Mouse (Mus musculus) cerebellum, postnatal 25 days (tissue): ENCODE data around the gene Dnajb7.

Source experiments
- DNase-seq, 2 experiments: peaks; one replicate each; pipeline ENCODE4 v3.0.0; 2021; ENCODE audit warnings: mixed read lengths in 2 of 2

Gene Dnajb7

DNA sequence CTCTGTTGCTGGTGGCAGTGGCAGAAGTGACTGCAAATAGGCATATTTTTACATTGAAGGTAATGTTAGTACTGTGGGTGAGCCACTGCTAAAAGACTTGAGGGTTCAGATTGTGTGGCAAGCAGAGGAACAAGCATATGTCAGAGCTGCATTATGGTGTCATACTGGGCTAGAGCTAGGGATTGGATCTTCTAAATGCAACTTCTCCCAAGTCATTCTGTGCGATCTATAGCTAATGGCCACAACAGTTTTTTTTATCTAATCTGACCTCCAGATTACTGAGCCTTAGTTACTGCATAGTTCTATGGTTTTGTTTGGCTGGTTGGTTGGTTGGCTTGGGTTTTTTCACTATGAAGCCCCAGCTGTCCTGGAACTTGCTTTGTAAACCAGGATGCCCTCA is at the start of gene Dnajb7:
Gene Dnajb7, minus strand, starts transcription at position 101 of the 400 bp plus-strand sequence.
- no peak for DNase-seq

DNA sequence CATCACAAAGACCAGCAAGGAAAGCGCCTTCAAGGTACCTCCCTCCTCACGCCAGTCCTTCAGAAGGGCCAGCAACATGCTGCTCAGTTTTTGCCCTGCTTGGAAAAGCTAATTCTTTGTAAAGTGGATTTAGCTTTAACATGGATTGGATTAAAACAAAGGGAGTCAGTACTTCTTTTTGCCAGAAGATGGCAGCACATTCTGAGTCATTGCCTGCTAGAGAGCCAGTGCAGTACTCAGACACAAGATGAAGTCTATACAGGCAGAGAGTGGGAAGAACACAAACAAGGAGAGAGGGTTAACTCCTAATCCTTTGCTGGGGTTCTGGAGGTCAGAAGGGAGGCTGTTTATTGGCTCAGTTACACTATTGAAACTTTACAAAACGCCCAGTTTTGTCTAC is 40.4 kb upstream of the Dnajb7 start:
- peak; percentile 34 to 71 for DNase-seq

DNA sequence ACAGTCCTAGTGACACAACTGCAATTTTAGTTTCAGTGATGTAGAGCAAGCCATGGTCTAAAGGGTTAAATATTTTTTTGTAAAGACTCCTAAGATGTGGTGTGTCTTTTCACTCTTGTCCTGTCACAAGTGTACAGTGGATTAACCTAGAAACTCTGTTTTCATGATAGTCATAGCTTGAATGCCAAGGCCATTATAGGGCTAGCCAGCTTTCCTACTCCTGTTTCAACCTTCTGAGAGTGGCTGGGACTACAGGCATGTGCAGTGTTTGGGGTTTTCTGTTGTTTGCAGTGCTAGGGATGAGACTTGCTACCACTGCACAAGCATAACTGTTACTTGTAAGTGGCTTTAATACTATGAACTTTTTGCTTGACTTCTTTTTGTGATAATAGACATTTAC is 31.1 kb upstream of the Dnajb7 start:
- no peak for DNase-seq

DNA sequence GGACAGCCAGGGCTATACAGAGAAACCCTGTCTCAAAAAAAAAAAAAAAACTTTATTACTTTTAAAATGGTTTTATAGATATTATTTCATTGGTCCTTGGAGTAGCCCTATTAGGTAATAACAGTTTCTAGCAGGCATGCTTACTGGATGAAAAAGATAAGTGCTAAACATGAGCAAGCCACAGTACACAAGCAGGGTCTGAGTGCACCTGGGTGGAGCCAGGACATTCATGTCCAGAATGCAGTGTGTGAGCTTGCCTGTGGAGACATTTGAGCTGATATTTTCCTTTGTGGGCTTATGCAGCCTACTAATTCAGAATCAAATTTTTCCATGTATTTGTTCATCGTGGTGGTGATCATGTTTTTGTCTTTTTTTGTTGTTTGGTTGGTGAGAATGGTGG is 30.2 kb upstream of the Dnajb7 start:
- DNase-seq: no peak

DNA sequence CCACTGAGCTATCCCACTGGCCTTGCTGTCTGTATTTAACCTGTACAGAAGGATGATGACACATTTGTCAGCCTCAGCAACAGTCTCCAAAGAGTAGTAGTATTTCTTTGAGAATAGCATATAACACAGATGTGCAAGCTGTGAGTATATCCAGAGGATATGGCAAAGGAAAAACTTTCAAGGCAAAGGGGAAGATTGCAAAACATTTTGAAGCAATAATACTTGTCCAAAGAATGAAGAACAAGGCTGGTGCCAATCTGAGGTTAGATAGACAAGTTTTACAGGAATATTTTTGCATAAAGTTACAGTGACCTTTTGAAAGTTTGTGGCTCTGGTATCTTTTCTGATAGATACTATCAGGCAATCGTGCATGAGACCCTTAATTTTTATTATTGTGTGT is 23.1 kb upstream of the Dnajb7 start:
- DNase-seq: no peak

DNA sequence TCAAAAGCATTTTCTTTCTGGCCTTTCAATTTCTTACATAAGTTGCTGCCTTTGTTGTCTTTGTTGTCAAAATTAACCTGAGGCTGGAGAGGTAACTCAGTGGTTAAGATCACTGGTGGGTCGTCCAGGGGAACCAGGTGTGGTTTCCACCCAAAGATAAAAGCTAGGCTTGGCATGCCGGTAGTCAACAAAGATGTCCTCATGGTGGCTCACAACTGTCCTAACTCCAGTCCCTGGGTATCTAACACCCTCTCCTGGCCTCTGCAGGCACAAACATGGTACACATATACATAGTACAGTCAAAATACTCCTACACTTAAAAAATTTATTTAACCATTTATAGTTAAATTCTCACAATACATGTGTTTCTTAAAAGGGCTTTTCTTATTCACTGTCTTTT is 19.8 kb upstream of the Dnajb7 start:
- DNase-seq: no peak

DNA sequence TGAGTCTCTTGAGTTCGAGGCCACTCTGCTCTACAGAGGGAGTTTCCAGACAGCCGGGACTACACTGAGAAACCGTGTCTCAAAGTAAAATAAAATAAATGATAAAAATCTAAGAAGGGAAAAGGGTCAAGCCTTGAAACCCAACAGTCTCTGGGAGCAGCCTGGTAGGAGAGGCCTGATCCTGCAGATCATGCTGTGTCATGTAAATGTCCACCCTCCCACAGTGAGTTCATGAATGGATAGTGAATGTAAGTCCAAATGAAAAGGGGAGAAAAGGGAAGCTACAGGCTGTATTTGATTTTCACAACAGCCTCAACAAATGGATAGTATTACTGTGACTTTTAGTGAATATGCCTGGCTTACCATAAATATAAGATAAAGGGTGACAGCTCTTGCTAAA is 17.2 kb upstream of the Dnajb7 start:
- no peak for DNase-seq

DNA sequence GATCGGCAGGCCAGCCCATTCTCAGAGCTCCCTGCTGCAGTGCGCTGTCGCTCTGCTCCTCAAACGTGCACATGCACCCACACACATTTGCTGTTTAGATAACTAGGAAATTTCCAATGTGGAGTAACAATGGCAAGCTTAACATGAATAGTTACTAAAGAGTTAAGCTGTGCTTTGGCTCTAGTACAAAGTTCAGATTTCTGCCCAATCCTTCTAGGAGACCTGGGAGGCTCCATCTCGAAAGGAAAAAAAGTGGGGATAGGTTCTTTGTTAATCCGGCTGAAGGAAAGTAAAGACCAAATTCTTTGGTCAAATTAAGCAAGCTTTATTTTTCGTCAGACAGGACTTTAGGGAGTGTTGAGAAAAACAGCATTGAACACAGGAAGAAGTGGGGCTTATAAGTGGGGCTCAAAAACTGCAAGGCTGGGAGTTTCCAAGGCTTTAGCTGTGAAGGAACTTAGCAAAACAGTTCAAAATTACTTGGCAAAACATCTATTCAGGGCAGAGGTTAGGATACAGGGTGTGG is 14.1 kb upstream of the Dnajb7 start:
- DNase-seq: no peak

DNA sequence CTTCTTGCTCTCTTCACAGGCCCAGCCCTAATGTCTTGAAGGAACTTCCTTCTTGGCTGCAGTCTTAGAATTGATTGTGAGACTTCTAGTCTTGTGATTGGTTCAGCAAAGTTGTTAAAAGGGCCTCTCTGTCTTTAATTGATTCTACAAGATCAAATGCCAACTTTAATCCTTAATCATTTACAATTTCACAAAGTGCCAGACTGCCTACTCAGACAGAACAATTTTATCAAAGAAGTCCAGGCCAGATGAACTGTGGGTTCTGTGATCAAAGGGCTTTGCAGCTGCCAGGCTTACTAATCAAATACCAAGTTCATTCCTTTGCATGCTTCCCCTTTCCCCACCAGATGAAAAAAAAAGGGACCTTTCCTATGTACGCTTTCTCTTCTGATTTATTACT is 13.4 kb upstream of the Dnajb7 start:
- DNase-seq: no peak

DNA sequence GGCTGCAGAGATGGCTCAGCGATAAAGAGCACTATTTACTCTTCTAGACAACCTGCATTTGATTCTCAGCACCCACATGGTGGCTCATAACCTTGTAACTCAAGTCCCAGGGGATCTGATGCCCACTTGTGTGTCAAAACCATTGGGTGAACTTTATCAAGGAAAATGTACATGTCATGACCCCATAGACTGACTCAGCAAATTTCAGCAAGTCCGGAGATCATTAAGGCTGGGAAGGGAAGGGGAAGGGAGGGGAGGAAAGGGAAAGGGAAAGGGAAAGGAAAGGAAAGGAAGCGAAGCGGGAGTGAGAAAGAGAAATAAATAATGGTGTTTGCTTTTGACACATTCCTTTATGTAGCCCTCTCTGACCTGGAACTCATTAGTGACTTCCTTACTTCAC is 10.0 kb upstream of the Dnajb7 start:
- no peak for DNase-seq

DNA sequence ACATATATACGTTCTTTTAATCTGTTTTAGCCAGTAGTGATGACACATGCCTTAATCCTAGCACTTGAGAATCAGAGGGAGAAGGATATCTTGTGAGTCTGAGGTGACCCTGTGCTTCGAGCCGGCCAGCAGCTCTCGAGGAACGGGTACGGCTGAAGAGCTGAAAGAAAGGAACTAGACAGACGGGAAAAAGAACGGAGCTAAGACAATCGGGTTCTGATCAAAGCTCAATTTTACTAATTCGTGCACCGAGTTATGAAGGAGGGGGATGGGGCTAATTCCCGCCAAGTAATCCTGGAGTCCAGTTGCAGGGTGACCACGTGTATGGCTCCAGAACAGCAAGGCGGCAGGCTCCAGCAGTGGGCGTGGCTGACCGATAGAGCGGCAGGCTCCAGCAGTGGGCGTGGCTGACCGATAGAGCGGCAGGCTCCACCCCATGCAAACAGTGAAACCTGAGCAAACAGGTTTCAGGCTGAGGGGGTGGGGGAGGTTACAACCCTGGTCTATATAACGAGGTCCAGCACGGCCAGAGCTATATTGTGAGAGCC is 8.7 kb upstream of the Dnajb7 start:
- DNase-seq: peak in 1 of 2 experiments; percentile 10

DNA sequence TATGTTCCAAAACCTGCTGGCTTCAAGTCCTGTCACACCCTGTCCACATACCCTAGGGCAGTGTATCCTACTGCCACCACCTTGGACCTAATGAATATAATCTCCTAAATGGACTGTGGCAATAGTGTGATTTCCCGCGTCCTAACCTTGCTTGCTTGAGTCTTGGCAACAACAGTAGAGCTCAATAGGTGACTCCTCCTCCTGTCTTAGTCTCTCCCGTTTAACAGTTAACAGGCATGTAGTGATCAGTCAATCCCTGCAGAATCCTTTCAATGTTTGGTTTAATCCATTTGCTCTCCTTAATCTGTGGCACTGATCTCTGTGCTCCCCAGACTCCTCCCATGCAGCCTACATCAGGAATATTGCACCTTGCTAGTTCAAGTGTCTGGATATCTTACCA is 3.1 kb downstream of the Dnajb7 start:
- DNase-seq: no peak

DNA sequence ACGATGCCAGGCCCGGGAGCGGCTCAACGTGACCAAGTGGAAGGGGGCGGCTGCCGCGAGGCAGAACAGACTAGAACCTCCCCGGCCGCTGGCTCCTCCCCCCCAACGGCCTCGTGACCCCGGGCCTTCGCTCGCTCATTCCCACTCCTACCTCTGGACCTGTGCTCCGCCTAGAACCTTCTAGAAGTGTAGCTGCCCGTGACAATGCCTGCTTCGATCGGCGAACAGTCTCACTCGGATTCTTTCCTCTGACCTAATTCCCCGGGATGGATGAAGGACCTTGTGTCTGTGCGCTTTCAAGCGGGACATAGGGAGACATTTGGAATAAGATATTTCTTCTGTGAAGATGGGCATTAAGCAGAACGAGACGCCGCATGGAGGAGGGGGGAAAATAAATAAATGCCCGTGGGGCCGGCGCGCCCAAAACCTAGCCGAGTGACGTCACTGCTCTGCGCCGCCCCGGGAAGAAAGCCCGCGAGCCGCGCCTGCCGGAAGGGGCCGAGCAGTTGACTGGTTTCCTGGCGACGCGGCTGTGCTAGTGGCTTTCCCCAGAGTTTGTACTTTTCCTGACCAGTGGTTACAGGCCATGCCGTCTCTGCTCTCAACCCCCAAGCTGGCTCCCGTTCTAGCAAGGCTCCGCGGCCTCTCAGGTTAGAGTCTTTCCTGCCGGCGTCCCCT is 8.3 kb downstream of the Dnajb7 start, which contains the start of the genes St13 and Xpnpep3:
Gene St13, minus strand, starts transcription at position 440 of the 678 bp plus-strand sequence.
Gene Xpnpep3, plus strand, starts transcription at position 501 of the 678 bp plus-strand sequence.
- peak; percentile 99 for DNase-seq

DNA sequence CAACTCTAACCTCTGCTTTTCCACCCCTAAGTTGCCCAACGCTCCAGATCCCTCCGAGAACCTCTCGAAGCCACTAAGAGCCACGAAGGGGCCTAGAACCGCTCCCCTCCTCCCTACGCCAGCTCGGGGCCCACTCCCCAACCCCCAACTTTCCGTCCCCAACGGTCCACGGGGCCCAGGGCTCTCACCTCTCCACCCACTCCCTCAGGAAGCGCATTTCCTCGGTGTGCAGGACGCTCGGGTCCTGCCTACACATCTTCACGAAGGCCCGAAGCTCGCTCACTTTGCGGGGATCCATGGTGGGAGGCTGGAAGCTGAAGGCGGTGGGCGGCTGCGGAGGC is 8.8 kb downstream of the Dnajb7 start:
- DNase-seq: no peak

DNA sequence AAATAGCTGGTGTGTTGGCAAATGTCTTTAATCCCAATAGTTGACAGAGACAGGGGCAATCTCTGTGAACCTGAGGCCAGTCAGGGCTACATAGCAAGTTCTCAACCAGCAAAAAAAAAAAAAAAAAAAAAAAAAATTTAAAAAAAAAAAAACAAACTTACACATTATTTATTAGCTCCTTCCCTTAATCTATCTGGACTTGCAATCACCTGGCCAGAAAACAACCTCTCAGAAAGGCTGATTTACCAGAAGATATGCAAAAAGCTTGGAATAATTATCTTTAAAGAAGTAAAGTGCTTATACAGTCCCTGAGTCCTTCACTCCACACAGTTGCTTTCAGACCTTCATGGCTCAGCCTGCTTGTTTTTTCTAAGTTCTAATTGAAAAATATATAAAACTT is 9.9 kb downstream of the Dnajb7 start:
- DNase-seq: no peak

DNA sequence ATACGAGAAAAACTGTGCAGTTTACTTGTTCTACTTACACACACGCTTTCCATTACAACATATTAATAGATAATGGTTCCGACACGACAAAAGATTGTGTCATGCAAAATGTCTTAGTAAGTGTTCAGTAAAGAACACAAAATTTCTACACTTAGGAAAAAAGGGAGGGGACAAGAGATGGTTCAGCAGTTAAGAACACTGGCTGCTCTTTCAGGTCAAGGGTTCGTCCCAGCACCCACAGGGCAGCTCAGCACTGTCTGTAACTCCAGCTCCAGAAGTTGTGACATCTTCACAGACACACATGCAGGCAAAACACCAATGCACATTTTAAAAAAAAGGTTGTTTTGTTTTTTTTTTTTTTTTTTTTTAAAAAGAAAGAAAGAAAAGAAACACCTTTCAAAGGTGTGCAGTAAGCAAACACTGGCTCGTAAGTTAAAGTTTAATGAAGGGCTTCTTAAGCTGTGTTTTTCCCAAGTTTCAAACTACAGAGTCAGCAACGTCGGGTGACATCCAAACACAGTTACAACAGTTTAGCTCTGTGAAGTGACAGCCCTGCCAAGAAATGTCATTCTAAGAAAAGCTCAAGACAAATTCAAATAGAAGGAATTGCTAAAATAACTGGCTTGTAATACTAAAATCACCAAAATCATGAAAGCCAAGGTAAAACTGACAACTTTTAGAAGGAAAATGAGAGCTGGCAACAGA is 13.7 kb downstream of the Dnajb7 start:
- no peak for DNase-seq

DNA sequence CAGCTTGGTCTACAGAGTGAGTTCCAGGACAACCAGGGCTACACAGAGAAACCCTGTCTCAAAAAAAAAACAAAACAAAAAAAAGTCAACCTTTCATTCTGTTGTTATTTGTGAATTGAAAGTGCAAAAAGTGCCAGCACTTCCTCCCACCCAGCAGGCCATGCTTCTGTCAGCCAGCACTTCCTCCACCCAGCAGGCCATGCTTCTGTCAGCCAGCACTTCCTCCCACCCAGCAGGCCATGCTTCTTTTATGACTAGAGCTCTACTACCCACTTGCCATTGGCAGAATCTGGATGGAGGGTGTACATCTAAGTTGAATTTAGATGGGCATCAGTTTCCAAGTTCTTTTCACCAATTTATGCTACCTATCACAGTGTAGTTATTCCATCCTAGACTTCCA is 15.1 kb downstream of the Dnajb7 start:
- DNase-seq: peak; percentile 52 to 62

DNA sequence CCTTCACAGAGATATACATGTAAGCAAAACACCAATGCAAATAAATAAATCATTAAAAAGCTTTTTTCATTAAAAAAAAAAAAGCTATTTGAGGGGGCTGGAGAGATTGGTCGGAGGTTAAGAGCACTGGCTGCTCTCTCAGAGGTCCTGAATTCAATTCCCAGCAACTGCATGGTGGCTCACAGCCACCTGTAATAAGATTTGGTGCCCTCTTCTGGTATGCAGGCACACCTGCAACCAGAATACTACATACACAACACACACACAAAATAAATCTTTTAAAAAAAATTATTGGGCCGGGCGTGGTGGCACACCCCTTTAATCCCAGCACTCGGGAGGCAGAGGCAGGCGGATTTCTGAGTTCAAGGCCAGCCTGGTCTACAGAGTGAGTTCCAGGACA is 21.8 kb downstream of the Dnajb7 start:
- no peak for DNase-seq

DNA sequence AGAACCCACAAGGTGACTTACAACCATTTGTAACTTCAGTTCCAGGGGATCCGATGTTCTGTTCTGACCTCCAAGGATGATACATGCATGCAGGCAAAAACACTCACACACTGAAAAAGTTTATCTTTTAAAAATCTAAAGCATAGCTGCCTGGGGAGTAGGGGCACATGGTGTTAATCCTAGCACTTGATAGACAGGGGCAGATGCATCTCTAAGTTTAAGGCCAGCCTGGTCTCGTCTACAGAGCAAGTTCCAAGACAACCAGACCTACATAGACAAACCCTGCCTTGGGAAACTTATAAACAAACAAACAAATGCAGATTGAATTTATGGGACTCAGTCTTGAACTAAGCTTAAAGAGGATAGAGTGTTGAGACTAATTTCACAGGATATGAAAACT is 29.3 kb downstream of the Dnajb7 start:
- DNase-seq: no peak

DNA sequence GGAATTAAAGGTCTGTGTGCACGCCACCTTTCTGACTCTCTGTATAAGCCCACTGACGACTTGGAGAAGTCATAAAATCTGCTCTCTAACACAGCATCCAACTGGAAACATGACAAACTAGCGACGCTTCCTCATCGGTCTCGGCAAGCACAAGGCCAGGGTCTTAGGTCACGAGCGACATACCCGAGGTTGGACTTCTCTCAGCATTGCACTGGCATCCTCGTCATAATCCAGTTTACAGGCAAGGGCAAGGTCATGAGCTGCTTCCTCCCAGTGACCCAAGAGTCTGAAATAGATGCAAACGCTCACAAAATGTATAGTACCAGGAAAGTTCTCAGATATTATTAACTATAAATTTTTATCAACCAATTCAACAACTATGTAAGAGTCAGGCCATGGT is 33.5 kb downstream of the Dnajb7 start:
- no peak for DNase-seq

DNA sequence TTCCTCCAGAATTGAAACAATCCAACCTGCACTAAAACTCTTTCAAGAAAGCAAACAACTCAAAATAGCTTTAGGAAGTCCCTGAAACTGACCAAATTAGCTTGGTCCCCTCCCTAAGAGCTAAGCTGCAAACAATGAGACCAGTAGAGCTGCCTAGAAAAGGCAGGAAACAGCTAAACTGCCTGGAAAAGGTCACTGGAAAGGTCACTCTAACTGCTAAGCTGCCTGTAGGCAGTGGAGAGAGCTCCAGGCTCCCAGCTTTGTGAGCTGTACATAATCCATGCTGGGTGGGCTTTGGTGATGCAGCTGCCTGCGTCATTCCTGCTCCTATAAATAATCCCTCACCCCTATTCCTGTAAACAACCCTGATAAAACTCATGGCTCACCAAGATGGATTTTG is 37.7 kb downstream of the Dnajb7 start:
- no peak for DNase-seq

DNA sequence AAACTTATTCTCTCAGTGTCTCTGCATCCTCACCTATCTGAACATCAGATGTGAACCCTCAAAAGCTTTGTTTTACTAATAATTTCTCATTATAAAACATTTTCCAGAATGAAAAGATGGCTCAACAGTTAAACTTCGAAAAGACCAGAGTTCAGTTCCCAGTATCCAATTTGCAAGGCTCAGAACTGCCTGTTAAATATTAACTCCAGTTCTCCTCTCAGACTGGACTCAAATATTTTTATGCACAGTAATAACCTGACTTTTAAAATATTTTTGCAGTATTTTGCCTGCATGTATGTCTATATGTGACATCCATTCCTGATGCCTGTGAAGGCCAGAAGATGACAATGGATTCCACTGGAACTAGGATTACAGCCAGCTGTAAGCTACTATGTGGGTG is 39.5 kb downstream of the Dnajb7 start:
- DNase-seq: no peak

DNA sequence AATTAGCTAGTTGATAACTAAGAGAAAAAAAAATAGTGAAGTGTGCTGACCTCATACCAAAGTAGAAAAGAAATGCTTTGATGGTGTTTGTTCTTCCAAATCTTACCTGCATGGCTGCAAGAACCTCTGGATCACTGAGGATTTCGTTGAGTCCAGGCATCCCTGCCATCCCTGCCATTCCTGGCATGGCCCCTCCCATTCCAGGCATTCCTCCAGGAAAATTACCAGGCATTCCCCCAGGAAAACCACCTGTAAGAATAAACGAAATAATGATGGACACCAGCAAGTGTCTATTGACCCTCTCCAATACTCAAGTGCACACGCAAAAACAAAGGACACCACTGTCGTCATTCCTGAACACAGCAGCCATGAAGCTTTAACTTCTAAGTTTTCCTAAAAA is 41.9 kb downstream of the Dnajb7 start:
- DNase-seq: peak in 1 of 2 experiments; percentile 26

DNA sequence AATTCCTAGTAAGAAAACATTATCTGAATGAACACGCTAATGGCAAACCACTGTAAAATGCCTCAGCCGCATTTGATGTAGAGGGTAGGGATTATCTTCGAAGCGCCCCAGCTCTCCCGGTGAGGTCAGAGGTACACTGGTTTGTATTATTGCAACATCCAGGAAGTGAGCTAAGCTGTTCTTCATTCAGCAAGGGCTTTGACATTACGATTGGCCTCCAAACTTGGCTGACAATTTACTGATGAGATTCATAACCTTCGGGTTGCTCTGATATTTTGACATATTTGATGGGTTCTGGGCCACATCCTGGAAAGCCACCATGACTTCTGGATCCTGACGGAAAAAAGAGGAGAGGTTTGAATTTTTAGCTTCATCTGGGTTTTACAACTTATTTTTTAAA is 42.9 kb downstream of the Dnajb7 start:
- no peak for DNase-seq
